Mouse (Mus musculus) CD4-positive helper T cell, adult 2 months (primary cell): ENCODE measurements around the gene Tbc1d1.
A peak's percentile ranks its signal among the peaks of the same experiment; 100 is the strongest.
"Not testable (repeated sequence)": the region's sequence is repeated elsewhere in the genome, so short reads cannot be mapped to it uniquely, and the experiment has no call there.

Experiments used
- DNase-seq: peaks from one replicate; pipeline ENCODE4 v3.0.0-alpha.2; 2012; ENCODE audit warnings: low read depth, missing footprints, low spot score

The Tbc1d1 gene

GRCm38 (mm10) chr5:64307289-64307688 lies 151.2 kb downstream of the Tbc1d1 start:
- no peak for DNase-seq

GRCm38 (mm10) chr5:64312295-64312694 lies 156.2 kb downstream of the Tbc1d1 start:
- DNase-seq, result no peak

GRCm38 (mm10) chr5:64313481-64313880 lies 157.4 kb downstream of the Tbc1d1 start:
- DNase-seq, result no peak

- DNase-seq, result no peak
Observed at GRCm38 (mm10) chr5:64314288-64315052, 158.4 kb downstream of the Tbc1d1 start.

GRCm38 (mm10) chr5:64315088-64315487 lies 159.0 kb downstream of the Tbc1d1 start:
- DNase-seq, result no peak

GRCm38 (mm10) chr5:64323286-64323685 lies 167.2 kb downstream of the Tbc1d1 start:
- no peak for DNase-seq

- DNase-seq, result no peak
Observed at GRCm38 (mm10) chr5:64324353-64324752, 168.2 kb downstream of the Tbc1d1 start.

- no peak for DNase-seq
Observed at GRCm38 (mm10) chr5:64324920-64325319, 168.8 kb downstream of the Tbc1d1 start.

- no peak for DNase-seq
Observed at GRCm38 (mm10) chr5:64325741-64326355, 169.7 kb downstream of the Tbc1d1 start.

- DNase-seq, result no peak
Observed at GRCm38 (mm10) chr5:64326427-64327181, 170.5 kb downstream of the Tbc1d1 start.

GRCm38 (mm10) chr5:64327212-64327902 lies 171.3 kb downstream of the Tbc1d1 start:
- no peak for DNase-seq

GRCm38 (mm10) chr5:64336767-64337408 lies 180.8 kb downstream of the Tbc1d1 start:
- peak; percentile 49 for DNase-seq

- not testable (repeated sequence) for DNase-seq
Observed at GRCm38 (mm10) chr5:64338795-64339194, 182.7 kb downstream of the Tbc1d1 start.

GRCm38 (mm10) chr5:64340366-64340765 lies 184.3 kb downstream of the Tbc1d1 start:
- DNase-seq, result no peak

- DNase-seq, result no peak
Observed at GRCm38 (mm10) chr5:64341671-64342070, 185.6 kb downstream of the Tbc1d1 start.

- peak; percentile 33 for DNase-seq
Observed at GRCm38 (mm10) chr5:64342138-64342537, 186.0 kb downstream of the Tbc1d1 start.

- DNase-seq, result no peak
Observed at GRCm38 (mm10) chr5:64343972-64344700, 188.0 kb downstream of the Tbc1d1 start.

- DNase-seq, result no peak
Observed at GRCm38 (mm10) chr5:64345181-64345735, 189.2 kb downstream of the Tbc1d1 start.

- no peak for DNase-seq
Observed at GRCm38 (mm10) chr5:64345761-64346160, 189.7 kb downstream of the Tbc1d1 start.

- DNase-seq, result no peak
Observed at GRCm38 (mm10) chr5:64346343-64346885, 190.3 kb downstream of the Tbc1d1 start.
